9 mouse cellular contexts compared by ENCODE assay signal in the genomic region with DNA sequence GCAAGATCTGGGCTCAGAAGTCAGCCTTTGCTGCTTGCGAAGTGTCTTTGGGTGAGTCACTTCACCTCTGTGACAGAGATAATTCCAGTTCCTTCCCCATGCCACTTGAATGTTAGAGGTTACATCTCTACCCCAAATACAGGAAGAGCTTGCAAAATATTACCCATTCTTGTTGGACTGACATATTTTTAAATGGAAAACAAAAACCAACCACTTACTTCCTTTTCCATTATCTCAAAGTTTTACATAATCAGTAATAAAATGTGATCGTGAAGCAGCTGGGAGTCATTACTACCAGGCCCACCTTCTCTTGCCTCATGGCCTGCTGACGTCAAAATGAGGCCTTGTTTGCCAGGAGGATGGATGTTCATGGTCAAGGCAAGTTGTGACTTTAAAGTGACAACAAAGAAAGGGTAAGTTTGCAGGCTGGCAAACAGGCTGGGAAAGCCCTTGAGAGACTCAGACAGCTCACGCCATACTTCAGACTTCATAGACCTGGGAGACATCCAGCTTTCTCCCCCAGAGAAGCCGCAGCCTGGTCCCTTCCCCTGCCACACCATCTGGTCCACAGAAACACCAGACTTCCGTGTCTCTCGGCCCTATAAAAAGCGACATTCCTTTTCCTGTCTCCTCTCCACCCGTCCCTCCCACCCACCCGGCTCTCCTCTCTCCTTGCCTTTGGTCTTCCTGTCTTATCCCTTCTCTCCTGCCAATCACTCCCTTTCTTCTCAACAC. TPM values are rescaled to one million over a fixed set of nuclear protein-coding genes. Genes with fewer than 3 reads are reported as not detected.
DNase-seq lines count a peak whose midpoint lies in the region; ATAC-seq lines count a peak whose summit lies in the region.
"Had no signal": no experiment of that assay in that cellular context is flagged by ENCODE, and none has a peak within 500 bp of the region (broad histone marks: within the 10 kb centered on the region; RNA-seq: fewer than 3 reads in every experiment).

No protein-coding gene starts in this region.

- no peak overlapping the region for H3K4me3 ChIP-seq in liver, embryonic 15.5 days (replicated peaks)
- H3K4me3 ChIP-seq in neural tube, embryonic 15.5 days (replicated peaks) = peak overlapping the region; percentile 28; the same call in 1 of the 2 replicates

- WGBS in liver, embryonic 15.5 days (ENCODE audit: insufficient replicate concordance) = 33% methylated on average over 10 of the region's 10 CpGs
- WGBS in neural tube, embryonic 15.5 days = 44% methylated on average over 10 of the region's 10 CpGs

- no peak overlapping the region for H3K27ac ChIP-seq in liver, embryonic 15.5 days (replicated peaks)
- H3K27ac ChIP-seq in neural tube, embryonic 15.5 days (replicated peaks) = no peak overlapping the region

- DNase-seq in gastrocnemius, postnatal 25 days = peak; percentile 9
- no peak for DNase-seq in gastrocnemius, adult 8-10 months (ENCODE audit: low spot score in 2 of 2)
- peak; percentile 12 to 15 for DNase-seq in cerebellum, postnatal 36 days
- peak; percentile 40 to 46 for DNase-seq in heart, adult 9 months (ENCODE audit: low spot score in 2 of 2)
- peak; percentile 31 for DNase-seq in kidney, postnatal 14 days

- no peaks in the 10 kb centered on the region for H3K4me1 ChIP-seq in liver, embryonic 15.5 days (replicated peaks)
- H3K4me1 ChIP-seq in neural tube, embryonic 15.5 days = no peaks in the 10 kb centered on the region

- no peak overlapping the region for H3K9ac ChIP-seq in liver, embryonic 15.5 days
- H3K9ac ChIP-seq in neural tube, embryonic 15.5 days (replicated peaks) = no peak overlapping the region

- no peaks in the 10 kb centered on the region for H3K27me3 ChIP-seq in liver, embryonic 15.5 days
- no peaks in the 10 kb centered on the region for H3K27me3 ChIP-seq in neural tube, embryonic 15.5 days (replicated peaks)
- H3K27me3 ChIP-seq: CH12.LX had no signal

- ATAC-seq in liver, embryonic 15.5 days (ENCODE audit: insufficient read depth) = no peak
- peak; percentile 43; the same call in 1 of the 2 replicates for ATAC-seq in neural tube, embryonic 15.5 days (ENCODE audit: low FRiP score)
- ATAC-seq in erythroblast, adult 5-6 weeks (replicated peaks; ENCODE audit: low FRiP score, poor library complexity, severe bottlenecking) = no peak

- H3K4me2 ChIP-seq in liver, embryonic 15.5 days = peak overlapping the region; percentile 33; the same call in 1 of the 2 replicates
- peak overlapping the region; percentile 47 for H3K4me2 ChIP-seq in neural tube, embryonic 15.5 days

- no peaks in the 10 kb centered on the region for H3K36me3 ChIP-seq in liver, embryonic 15.5 days (replicated peaks)
- no peaks in the 10 kb centered on the region for H3K36me3 ChIP-seq in neural tube, embryonic 15.5 days

- H3K9me3 ChIP-seq in liver, embryonic 15.5 days (replicated peaks) = no peaks in the 10 kb centered on the region
- no peaks in the 10 kb centered on the region for H3K9me3 ChIP-seq in neural tube, embryonic 15.5 days (replicated peaks)

RNA-seq across cellular contexts. Expression of gene Msrb2, which starts 27.2 kb away (rescaled TPM):
- total RNA-seq in gastrocnemius, postnatal 25 days (2021) = 10 to 100 TPM; 18.9 to 21.1 TPM
- total RNA-seq in gastrocnemius, adult 8-10 months (2022) = 10 to 100 TPM; 16.8 to 18.0 (median 17.5) TPM
- polyA plus RNA-seq in liver, embryonic 15.5 days (2015; fragmentation: Nextera tagmentation; extraction: Ambion mirVana) = 7.8 and 8.8 TPM in 2 replicates
- 12.1 and 16.5 TPM in 2 replicates for polyA plus RNA-seq in neural tube, embryonic 15.5 days (2015; fragmentation: Nextera tagmentation; extraction: Ambion mirVana)
- 4.6 and 9.8 TPM in 2 replicates for total RNA-seq in erythroblast, adult 5-6 weeks (2015; ENCODE audit: low replicate concordance)
- total RNA-seq in erythroblast, adult 5-6 weeks (2017; ENCODE audit: low replicate concordance) = 5.6 and 34.8 TPM in 2 replicates

Comparison
In these comparisons a context has a peak if more than half of its experiments do, and no peak if none do; other contexts are left out.
1. DNase-seq: peak in gastrocnemius, postnatal 25 days (single experiment), cerebellum, postnatal 36 days (2 of 2), heart, adult 9 months (2 of 2) and kidney, postnatal 14 days (single experiment); none in gastrocnemius, adult 8-10 months (0 of 2).